Mouse (Mus musculus): ENCODE results near the gene Gtf2ird2.

- TF ChIP-seq TAL1 (IDR thresholded peaks at IDR 0.05; ENCODE audit: low read length), result no peak
- no peak for TF ChIP-seq POLR2A (IDR thresholded peaks at IDR 0.05; ENCODE audit: control insufficient read depth in 1 of 2, insufficient read depth in 1 of 2, low read depth in 1 of 2, low read length in 2 of 2, poor library complexity in 1 of 2)
- no peak for TF ChIP-seq MAZ (IDR thresholded peaks at IDR 0.05; ENCODE audit: low read depth, low read length)
- TF ChIP-seq CTCF (IDR thresholded peaks at IDR 0.05 in 2 of 3, conservative IDR thresholded peaks at IDR 0.05 in 1 of 3; ENCODE audit: control insufficient read depth in 1 of 3, insufficient read depth in 1 of 3, low read depth in 2 of 3, low read length in 3 of 3, poor library complexity in 1 of 3, severe bottlenecking in 1 of 3), result no peak
- TF ChIP-seq POLR2AphosphoS2 (IDR thresholded peaks at IDR 0.05; ENCODE audit: low read length), result no peak
- no peak for TF ChIP-seq BHLHE40 (IDR thresholded peaks at IDR 0.05; ENCODE audit: borderline replicate concordance, low read depth, low read length)
- TF ChIP-seq USF2 (IDR thresholded peaks at IDR 0.05; ENCODE audit: borderline replicate concordance in 1 of 2, insufficient read depth in 1 of 2, low read depth in 1 of 2, low read length in 2 of 2), result no peak
- TF ChIP-seq E2F4 (IDR thresholded peaks at IDR 0.05; ENCODE audit: borderline replicate concordance, low read depth, low read length), result no peak
Measured at GRCm38 (mm10) chr5:134250601-134251000, 66.8 kb downstream of the Gtf2ird2 start.

Measured in MEL (cell line).